Mouse (Mus musculus) liver, adult 2 months (tissue): ENCODE measurements around the gene Ophn1. TPM values are rescaled to one million over a fixed set of nuclear protein-coding genes. Genes with fewer than 3 reads are reported as not detected.

Source experiments
- DNase-seq: peaks from one replicate; pipeline ENCODE4 v3.0.0-alpha.2; 2011; ENCODE audit warnings: low read depth, low spot score; ENCODE audit errors: extremely low read depth
- H3K27ac ChIP-seq: fragments of 200-500 bp; replicated peaks from 2 replicates; pipeline ENCODE4 v1.5.1; 2012; ENCODE audit warnings: low read depth, mild to moderate bottlenecking, control low read depth, inconsistent platforms, low read length; ENCODE audit not compliant: insufficient read depth
- H3K27me3 ChIP-seq: fragments of 200-500 bp; 2 replicates; pipeline ENCODE4 v1.6.1; 2012; ENCODE audit warnings: mild to moderate bottlenecking, moderate library complexity, low read length, inconsistent platforms; ENCODE audit not compliant: control insufficient read depth, insufficient read depth
- H3K36me3 ChIP-seq: fragments of 200-500 bp; 2 replicates; pipeline ENCODE4 v1.6.1; 2012; ENCODE audit warnings: low read length, inconsistent platforms; ENCODE audit not compliant: control insufficient read depth, insufficient read depth
- H3K4me1 ChIP-seq: fragments of 200-500 bp; 2 replicates; pipeline ENCODE4 v1.6.1; 2011; ENCODE audit warnings: low read length; ENCODE audit not compliant: control insufficient read depth, insufficient read depth
- H3K4me3 ChIP-seq: fragments of 200-500 bp; 2 replicates; pipeline ENCODE4 v1.5.1; 2011; ENCODE audit warnings: low read depth, mild to moderate bottlenecking, control low read depth, low read length, moderate library complexity; ENCODE audit not compliant: insufficient read depth
- H3K79me2 ChIP-seq: fragments of 200-500 bp; 2 replicates; pipeline ENCODE4 v1.6.1; 2012; ENCODE audit warnings: inconsistent platforms, mild to moderate bottlenecking, low read length, moderate library complexity; ENCODE audit not compliant: control insufficient read depth, insufficient read depth
- H3K9ac ChIP-seq: fragments of 200-500 bp; 2 replicates; pipeline ENCODE4 v1.6.1; 2012; ENCODE audit warnings: low read depth, mild to moderate bottlenecking, control low read depth, inconsistent platforms, low read length
- CTCF ChIP-seq: fragments of 200-500 bp; IDR thresholded peaks from 2 replicates; pipeline ENCODE4 v1.5.1; 2011; ENCODE audit warnings: low read depth, low read length, control low read depth
- POLR2A ChIP-seq: fragments of 200-500 bp; IDR thresholded peaks from 2 replicates; pipeline ENCODE4 v1.6.1; 2011; ENCODE audit warnings: low read length, control low read depth; ENCODE audit not compliant: insufficient read depth; ENCODE audit errors: extremely low read depth
- WGBS: fragments of 180-500 bp; shearing (Covaris S2); methylation state at CpG from one replicate; pipeline ENCODE4 v1.1.7; 2018; 5-methylcytosine and 5-hydroxymethylcytosine counted together
- polyA plus RNA-seq: library from polyadenylated mRNA; depleted of rRNA; stranded (reverse); fragments of >200 nt; gene quantifications from 2 replicates; pipeline ENCODE4 v1.2.3, GENCODE M21; 2012; rRNA removed
- total RNA-seq: library from RNA; depleted of rRNA; stranded (reverse); fragments of >200 nt; gene quantifications from 2 replicates; pipeline ENCODE4 v1.2.3, GENCODE M21; 2014; rRNA removed

Gene Ophn1
- total and polyA plus RNA-seq, 2 experiments = 0.71 to 2.5 TPM

DNA sequence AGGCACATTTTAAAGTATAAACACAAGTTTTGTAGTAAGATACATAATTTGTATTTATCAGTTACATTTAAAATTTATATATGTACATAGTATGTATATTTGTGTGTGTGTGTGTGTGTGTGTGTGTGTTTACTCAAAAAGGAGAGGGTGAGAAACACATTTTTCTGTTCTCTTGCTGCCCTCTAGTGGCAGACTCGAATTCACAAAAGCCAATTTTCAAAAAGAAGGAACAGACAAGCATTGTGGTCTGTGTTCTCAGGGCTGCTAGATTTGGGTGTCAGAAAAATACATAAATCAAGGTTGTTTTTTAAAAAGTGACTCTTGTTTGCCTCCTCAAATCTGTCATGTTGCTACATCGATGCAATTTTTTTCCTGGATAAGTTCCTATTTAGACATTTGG is 272.0 kb downstream of the Ophn1 start:
- H3K9ac ChIP-seq = no peak overlapping the region
- no peaks in the 10 kb centered on the region for H3K79me2 ChIP-seq
- no peak overlapping the region for H3K4me3 ChIP-seq
- WGBS = 0% methylated on average over 2 of the region's 2 CpGs
- H3K4me1 ChIP-seq = no peaks in the 10 kb centered on the region
- TF ChIP-seq POLR2A (no peak), CTCF (no peak)
- DNase-seq = peak; percentile 24
- no peaks in the 10 kb centered on the region for H3K36me3 ChIP-seq
- no peak overlapping the region for H3K27ac ChIP-seq
- H3K27me3 ChIP-seq = no peaks in the 10 kb centered on the region

DNA sequence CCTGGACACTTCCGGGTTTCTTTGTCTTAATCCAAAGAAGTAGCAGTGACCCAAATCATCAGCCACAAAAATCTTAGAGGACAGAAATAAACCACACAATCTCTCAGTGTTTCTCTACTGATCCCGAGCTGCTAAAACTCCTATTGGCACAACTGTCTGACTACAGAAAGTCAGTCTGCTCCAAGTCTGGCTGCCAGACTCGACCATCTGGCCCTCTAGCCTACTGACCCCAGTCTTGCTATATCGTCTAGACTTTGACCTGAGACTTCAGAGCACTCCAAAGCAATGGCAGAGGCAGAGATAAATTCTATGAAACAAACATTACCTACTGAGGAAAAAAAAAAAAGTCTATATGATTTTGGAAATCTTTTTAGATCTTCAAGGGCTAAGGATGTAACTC is 273.4 kb downstream of the Ophn1 start:
- Histone ChIP-seq H3K9ac (no peak overlapping the region), H3K4me3 (no peak overlapping the region), H3K36me3 (no peaks in the 10 kb centered on the region), H3K27ac (no peak overlapping the region), H3K4me1 (no peaks in the 10 kb centered on the region), H3K27me3 (no peaks in the 10 kb centered on the region), H3K79me2 (no peaks in the 10 kb centered on the region)
- no peak for TF ChIP-seq POLR2A
- TF ChIP-seq CTCF = no peak
- 46% methylated on average over 4 of the region's 4 CpGs for WGBS
- peak; percentile 8 for DNase-seq

DNA sequence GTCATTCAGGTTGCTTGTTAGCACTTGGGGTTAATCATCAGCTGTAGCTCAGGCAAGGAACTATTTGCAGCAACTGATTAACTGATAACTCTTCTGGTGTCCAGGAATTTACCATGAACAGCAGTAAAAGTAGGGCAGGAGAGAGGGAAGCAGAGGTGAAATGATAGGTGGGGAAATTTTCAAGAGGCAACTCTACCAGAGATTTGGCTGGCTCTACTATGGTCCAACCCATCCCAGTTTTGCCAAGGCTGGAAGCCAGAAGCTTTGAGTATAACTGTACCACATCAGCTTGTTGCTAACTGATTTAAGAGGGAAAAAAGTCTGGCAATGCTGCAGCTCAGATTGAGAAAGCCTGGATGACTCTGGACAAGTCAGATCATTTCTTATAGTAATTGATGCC is 316.6 kb downstream of the Ophn1 start:
- TF ChIP-seq POLR2A (no peak), CTCF (no peak)
- no peaks in the 10 kb centered on the region for H3K27me3 ChIP-seq

DNA sequence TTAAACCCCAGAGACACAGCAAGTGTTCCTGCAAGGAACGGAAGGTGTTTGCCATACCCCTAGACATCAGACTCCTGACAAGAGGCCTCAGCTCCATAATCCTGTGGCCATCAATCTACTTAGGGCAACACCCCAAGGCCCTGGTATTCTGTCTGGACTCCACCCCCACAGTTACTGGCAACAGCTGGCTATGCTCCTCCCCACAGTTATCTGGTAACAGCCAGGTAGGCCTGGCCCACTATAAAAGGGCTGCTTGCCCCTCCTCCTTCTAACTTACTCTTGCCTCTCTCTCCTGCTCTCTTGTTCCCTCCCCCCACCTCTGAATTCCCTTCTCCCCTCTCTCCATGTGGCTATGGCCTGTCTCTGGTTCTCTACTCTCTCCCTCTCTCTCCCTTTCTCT is 344.4 kb downstream of the Ophn1 start:
- DNase-seq = no peak
- Histone ChIP-seq H3K27me3 (no peaks in the 10 kb centered on the region), H3K36me3 (no peaks in the 10 kb centered on the region), H3K27ac (no peak overlapping the region), H3K4me1 (no peaks in the 10 kb centered on the region), H3K9ac (no peak overlapping the region), H3K79me2 (no peaks in the 10 kb centered on the region), H3K4me3 (no peak overlapping the region)
- 100% methylated on average over 1 of the region's 1 CpGs for WGBS
- TF ChIP-seq CTCF (no peak), POLR2A (no peak)

More for the DNA sequence above, 316.6 kb downstream of the Ophn1 start:
- no peak overlapping the region for H3K27ac ChIP-seq
- H3K4me1 ChIP-seq = no peaks in the 10 kb centered on the region
- no peak overlapping the region for H3K4me3 ChIP-seq
- H3K79me2 ChIP-seq = no peaks in the 10 kb centered on the region
- H3K9ac ChIP-seq = no peak overlapping the region
- peak; percentile 18 for DNase-seq
- no peaks in the 10 kb centered on the region for H3K36me3 ChIP-seq

DNA sequence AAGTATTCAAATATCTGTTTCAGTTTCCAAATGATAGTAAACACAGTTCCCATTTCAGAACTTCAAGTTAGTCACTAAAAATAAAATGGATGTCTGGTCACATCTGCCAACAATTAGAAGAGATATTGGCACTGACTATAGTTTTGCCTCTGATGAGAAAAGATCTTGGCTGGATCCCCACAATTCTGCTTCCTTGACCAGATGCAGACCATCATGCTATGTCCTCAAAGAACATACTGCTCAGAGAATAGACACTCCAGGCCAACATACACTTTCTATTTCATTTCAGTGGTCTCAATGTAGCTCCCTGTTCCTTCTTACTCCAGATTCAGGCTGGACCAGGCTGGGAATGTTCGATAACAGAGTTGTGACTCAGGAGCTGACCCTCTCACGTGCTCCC is 375.5 kb downstream of the Ophn1 start:
- Histone ChIP-seq H3K9ac (no peak overlapping the region), H3K27me3 (no peaks in the 10 kb centered on the region), H3K36me3 (no peaks in the 10 kb centered on the region), H3K4me3 (no peak overlapping the region), H3K79me2 (no peaks in the 10 kb centered on the region), H3K27ac (no peak overlapping the region), H3K4me1 (no peaks in the 10 kb centered on the region)
- 94% methylated on average over 2 of the region's 2 CpGs for WGBS
- DNase-seq = no peak
- no peak for TF ChIP-seq POLR2A
- no peak for TF ChIP-seq CTCF

DNA sequence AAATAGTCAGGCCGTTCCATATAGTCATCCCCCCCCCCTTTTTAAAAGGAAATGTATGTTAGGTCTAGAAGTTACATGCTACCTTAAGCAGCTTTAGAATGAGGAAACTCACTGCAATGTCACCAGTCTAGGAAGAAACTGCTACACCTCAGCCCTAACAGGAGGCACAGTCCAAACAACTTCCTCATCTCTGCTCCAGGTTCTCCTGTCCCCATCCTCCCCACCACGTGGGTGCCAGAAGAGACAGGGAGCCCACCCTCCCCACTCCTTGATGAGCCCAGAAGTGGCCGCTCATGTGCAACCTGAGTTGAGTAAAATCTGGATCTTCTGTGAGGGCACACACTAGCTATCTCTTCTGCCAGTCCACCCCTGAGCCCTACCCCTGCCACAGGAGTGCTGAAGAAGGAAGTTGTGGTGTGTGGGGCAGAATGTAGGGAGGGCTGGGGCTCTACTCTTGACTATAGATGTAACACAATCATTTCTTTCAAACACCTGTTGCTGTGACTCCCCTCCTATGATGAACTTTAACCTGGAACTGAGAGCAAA is 376.4 kb downstream of the Ophn1 start:
- DNase-seq = no peak
- 66% methylated on average over 3 of the region's 3 CpGs for WGBS
- Histone ChIP-seq H3K79me2 (no peaks in the 10 kb centered on the region), H3K27me3 (no peaks in the 10 kb centered on the region), H3K36me3 (no peaks in the 10 kb centered on the region), H3K4me1 (no peaks in the 10 kb centered on the region), H3K9ac (no peak overlapping the region), H3K27ac (no peak overlapping the region), H3K4me3 (no peak overlapping the region)
- TF ChIP-seq CTCF (no peak), POLR2A (no peak)

Other genes with a start within 250 kb of the Ophn1 start
- gene Yipf6, start 45.3 kb upstream of the Ophn1 start, total RNA-seq = 35.1 and 40.5 TPM in 2 replicates
- 11.7 and 14.9 TPM in 2 replicates for gene Yipf6, start 45.3 kb upstream of the Ophn1 start, polyA plus RNA-seq
- gene Stard8, start 112.2 kb upstream of the Ophn1 start, total RNA-seq = 6.8 and 8.4 TPM in 2 replicates
- 8.3 TPM in 2 replicates for gene Stard8, start 112.2 kb upstream of the Ophn1 start, polyA plus RNA-seq
- gene Efnb1, start 245.1 kb upstream of the Ophn1 start, total RNA-seq = 4.9 and 5.4 TPM in 2 replicates
- 12.4 TPM in 2 replicates for gene Efnb1, start 245.1 kb upstream of the Ophn1 start, polyA plus RNA-seq